Mouse (Mus musculus) stomach, postnatal 0 days (tissue): Measurements from ENCODE around the gene Thbs3. TPM values are rescaled to one million over a fixed set of nuclear protein-coding genes. Genes with fewer than 3 reads are reported as not detected.

Experiments
- ATAC-seq: fragments of 200-750 bp; cut with Nextera tagmentation; 2 replicates; pipeline ENCODE4 v1.8.0; 2017; ENCODE audit not compliant: low FRiP score, low TSS enrichment
- DNase-seq: peaks from one replicate; pipeline ENCODE4 v3.0.0-alpha.2; 2016; ENCODE audit warnings: low spot score
- H3K27ac ChIP-seq: fragments of 300-500 bp; sonication (generic); replicated peaks from 2 replicates; pipeline ENCODE4 v1.5.1; 2014; ENCODE audit warnings: mild to moderate bottlenecking, control low read depth
- H3K27me3 ChIP-seq: fragments of 300-500 bp; sonication (generic); 2 replicates; pipeline ENCODE4 v1.6.1; 2014; ENCODE audit warnings: low read length; ENCODE audit not compliant: control insufficient read depth, insufficient read depth
- H3K36me3 ChIP-seq: fragments of 300-500 bp; sonication (generic); 2 replicates; pipeline ENCODE4 v1.6.1; 2014; ENCODE audit warnings: low read length, mixed read lengths; ENCODE audit not compliant: control insufficient read depth, insufficient read depth
- H3K4me1 ChIP-seq: fragments of 300-500 bp; sonication (generic); replicated peaks from 2 replicates; pipeline ENCODE4 v1.6.1; 2014; ENCODE audit warnings: antibody characterized with exemption; ENCODE audit not compliant: control insufficient read depth, insufficient read depth
- H3K4me2 ChIP-seq: fragments of 300-500 bp; sonication (generic); replicated peaks from 2 replicates; pipeline ENCODE4 v1.6.1; 2014; ENCODE audit warnings: low read depth, mild to moderate bottlenecking, control low read depth, moderate library complexity
- H3K4me3 ChIP-seq: fragments of 300-500 bp; sonication (generic); 2 replicates; pipeline ENCODE4 v1.5.1; 2014; ENCODE audit warnings: low read depth, low read length, control low read depth
- H3K9ac ChIP-seq: fragments of 300-500 bp; sonication (generic); 2 replicates; pipeline ENCODE4 v1.6.1; 2014; ENCODE audit warnings: mild to moderate bottlenecking, low read length, control low read depth, mixed read lengths
- H3K9me3 ChIP-seq: fragments of 300-500 bp; sonication (generic); 2 replicates; pipeline ENCODE4 v1.6.1; 2016; ENCODE audit warnings: low read length; ENCODE audit not compliant: control insufficient read depth
- CTCF ChIP-seq: IDR thresholded peaks from 2 replicates; pipeline ENCODE4 v1.5.1; 2016; ENCODE audit warnings: antibody characterized with exemption, low read depth, mild to moderate bottlenecking, moderate library complexity
- EP300 ChIP-seq: optimal IDR thresholded peaks from 2 replicates; pipeline ENCODE3; 2016; ENCODE audit warnings: antibody characterized with exemption
- WGBS: fragments of 180-500 bp; shearing (Covaris S2); extraction: QIAGEN DNeasy Blood & Tissue Kit; methylation state at CpG from one replicate; pipeline ENCODE4 v1.1.7; 2014; 5-methylcytosine and 5-hydroxymethylcytosine counted together
- polyA plus RNA-seq: library from polyadenylated mRNA; unstranded; fragments of >200 nt; fragmentation: Nextera tagmentation; extraction: Ambion mirVana; gene quantifications from 2 replicates; pipeline ENCODE4 v1.2.1, GENCODE M21; 2015

Thbs3 gene
- polyA plus RNA-seq, 1 experiment from 2014 or later, result 25.5 TPM

DNA sequence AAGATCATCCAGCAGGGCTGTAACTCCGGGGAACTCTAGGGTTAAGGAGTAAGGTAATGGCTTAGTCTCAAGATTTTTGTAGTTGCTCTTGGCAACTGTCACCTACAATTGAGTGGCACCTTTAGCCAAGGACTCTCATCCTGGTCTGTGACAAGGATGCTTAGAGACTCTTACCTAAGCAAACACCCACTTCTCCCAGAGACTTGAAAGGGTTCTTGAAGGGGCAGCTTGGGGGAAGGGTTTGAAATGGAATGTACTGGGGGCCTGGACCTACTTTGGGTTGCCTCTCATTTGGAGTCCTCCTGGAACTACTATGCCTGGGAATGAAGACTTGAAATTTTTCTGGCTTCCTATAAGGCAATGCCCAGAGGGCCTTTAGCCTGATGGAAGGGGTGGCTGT, 3.3 kb downstream of the Thbs3 start:
- Histone ChIP-seq H3K27me3 (no peaks in the 10 kb centered on the region), H3K4me3 (no peak overlapping the region), H3K4me1 (no peaks in the 10 kb centered on the region; the same call in 1 of the 2 replicates), H3K9ac (no peak overlapping the region), H3K4me2 (no peak overlapping the region), H3K27ac (no peak overlapping the region), H3K36me3 (no peaks in the 10 kb centered on the region; the same call in 1 of the 2 replicates), H3K9me3 (no peaks in the 10 kb centered on the region)
- WGBS, result 82% methylated on average over 1 of the region's 1 CpGs
- TF ChIP-seq EP300, result no peak
- TF ChIP-seq CTCF, result no peak
- DNase-seq (no peak), ATAC-seq (no peak)

DNA sequence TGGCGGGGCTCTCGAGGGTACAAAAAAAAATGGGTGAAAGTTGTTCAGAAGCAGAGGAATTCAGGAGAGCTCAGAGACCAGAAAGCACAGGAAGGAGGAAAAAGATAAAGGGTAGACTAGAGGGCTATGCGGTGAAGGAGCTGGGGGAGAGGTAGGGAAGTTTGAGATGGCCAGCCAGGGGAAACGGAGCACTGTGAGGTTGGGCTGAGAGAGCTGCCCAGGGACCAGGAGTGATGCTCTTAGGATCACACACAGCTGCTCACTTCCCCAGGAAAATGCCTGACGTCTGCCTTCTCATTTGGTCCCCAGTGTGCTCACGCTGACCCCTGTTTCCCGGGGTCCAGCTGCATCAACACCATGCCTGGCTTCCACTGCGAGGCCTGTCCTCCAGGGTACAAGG, 4.6 kb downstream of the Thbs3 start:
- DNase-seq (no peak), ATAC-seq (no peak)
- no peak overlapping the region for H3K4me2 ChIP-seq
- H3K4me1 ChIP-seq, result no peaks in the 10 kb centered on the region; the same call in 1 of the 2 replicates
- H3K4me3 ChIP-seq, result no peak overlapping the region
- H3K9me3 ChIP-seq, result no peaks in the 10 kb centered on the region
- H3K36me3 ChIP-seq, result peaks cover 3% of the 10 kb centered on the region; the same call in 1 of the 2 replicates
- H3K27me3 ChIP-seq, result no peaks in the 10 kb centered on the region
- H3K9ac ChIP-seq, result no peak overlapping the region
- TF ChIP-seq CTCF (no peak), EP300 (no peak)
- no peak overlapping the region for H3K27ac ChIP-seq
- 39% methylated on average over 8 of the region's 8 CpGs for WGBS

DNA sequence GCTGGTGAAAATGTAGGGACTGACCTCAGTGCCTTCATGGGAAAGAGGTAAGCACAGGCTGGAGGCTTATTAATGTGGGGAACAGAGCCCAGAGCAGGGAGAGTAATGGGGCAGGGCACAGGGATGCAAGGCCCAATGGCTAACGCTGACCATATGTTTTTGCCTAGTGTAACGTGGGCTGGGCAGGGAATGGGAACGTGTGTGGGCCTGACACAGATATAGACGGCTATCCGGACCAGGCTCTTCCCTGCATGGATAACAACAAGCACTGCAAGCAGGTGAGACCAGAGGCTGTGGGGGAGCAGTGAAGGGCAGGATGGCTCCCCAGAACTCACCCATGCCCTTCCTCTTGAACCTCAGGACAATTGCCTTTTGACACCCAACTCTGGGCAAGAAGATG, 6.2 kb downstream of the Thbs3 start:
- WGBS, result 75% methylated on average over 5 of the region's 5 CpGs
- Histone ChIP-seq H3K27ac (no peak overlapping the region), H3K9ac (no peak overlapping the region), H3K9me3 (no peaks in the 10 kb centered on the region), H3K4me2 (no peak overlapping the region), H3K36me3 (peaks cover 4% of the 10 kb centered on the region; the same call in 1 of the 2 replicates), H3K4me1 (no peaks in the 10 kb centered on the region), H3K4me3 (no peak overlapping the region), H3K27me3 (no peaks in the 10 kb centered on the region)
- TF ChIP-seq EP300 (no peak), CTCF (no peak)
- DNase-seq (no peak), ATAC-seq (no peak)

DNA sequence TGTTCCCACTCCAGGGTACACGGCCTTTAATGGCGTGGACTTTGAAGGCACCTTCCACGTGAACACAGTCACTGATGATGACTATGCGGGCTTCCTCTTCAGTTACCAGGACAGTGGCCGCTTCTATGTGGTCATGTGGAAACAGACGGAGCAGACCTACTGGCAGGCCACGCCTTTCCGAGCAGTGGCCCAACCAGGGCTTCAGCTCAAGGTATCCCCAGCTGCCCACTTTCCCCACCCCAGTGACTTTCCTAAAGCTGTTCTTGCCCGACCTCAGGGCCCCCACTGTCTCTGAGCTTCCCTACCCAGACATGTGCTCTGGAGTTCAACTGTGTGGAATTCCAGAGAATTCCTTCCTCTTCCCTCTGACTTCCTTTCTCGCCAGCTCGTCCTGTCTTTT, 9.8 kb downstream of the Thbs3 start:
- Histone ChIP-seq H3K4me3 (no peak overlapping the region), H3K4me2 (no peak overlapping the region), H3K36me3 (peaks cover 4% of the 10 kb centered on the region; the same call in 1 of the 2 replicates), H3K9ac (no peak overlapping the region), H3K27me3 (no peaks in the 10 kb centered on the region), H3K9me3 (no peaks in the 10 kb centered on the region), H3K27ac (no peak overlapping the region), H3K4me1 (peaks cover 3% of the 10 kb centered on the region; the same call in 1 of the 2 replicates)
- WGBS, result 78% methylated on average over 11 of the region's 11 CpGs
- TF ChIP-seq EP300 (no peak), CTCF (no peak)
- DNase-seq, result no peak
- no peak for ATAC-seq

DNA sequence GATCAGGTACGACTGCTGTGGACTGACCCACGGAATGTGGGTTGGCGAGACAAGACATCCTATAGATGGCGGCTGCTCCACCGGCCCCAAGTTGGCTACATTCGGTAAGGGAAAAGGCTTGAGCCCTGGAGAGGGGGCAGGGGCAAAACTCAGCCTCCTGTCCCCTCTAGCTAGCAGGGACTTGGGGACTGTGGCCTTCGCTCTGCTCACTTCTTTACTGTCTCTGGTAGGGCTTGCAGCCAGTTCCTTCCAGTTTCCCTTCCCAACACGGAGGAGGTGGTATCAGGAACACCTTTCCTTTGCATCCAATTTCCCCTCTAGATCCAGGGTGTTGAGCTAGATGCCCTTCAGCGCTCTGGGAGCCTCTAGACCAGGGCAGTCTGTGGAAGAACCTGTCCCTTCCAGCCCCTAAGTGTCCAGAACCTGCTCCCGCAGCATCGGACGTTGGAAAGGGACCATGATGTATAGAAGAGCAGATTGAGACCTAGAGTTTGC, 10.4 kb downstream of the Thbs3 start:
- H3K4me2 ChIP-seq, result no peak overlapping the region
- TF ChIP-seq EP300 (no peak), CTCF (no peak)
- WGBS, result 59% methylated on average over 12 of the region's 12 CpGs

DNA sequence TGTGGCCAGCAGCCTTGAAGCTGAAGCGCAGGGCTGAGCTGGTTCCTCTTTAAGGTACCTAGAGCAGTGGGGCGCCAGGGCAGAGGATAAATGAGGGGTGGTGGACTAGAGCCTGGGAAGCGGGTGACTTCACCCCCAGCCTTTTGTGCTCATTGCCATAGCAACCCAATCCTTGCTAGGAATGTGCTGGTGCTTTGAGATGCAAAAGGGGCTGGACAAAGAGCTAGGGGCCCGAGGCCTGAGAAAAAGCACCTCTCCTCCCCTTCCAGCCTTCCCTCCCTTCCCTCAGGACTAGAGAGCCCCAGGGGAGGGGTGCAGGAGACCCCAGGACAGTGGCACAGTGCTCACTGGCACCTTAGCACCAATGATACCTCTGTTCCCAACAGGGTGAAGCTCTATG, 10.9 kb downstream of the Thbs3 start:
- Histone ChIP-seq H3K9me3 (no peaks in the 10 kb centered on the region), H3K27ac (no peak overlapping the region), H3K36me3 (peaks cover 4% of the 10 kb centered on the region; the same call in 1 of the 2 replicates), H3K9ac (0 out of 2 replicates have a peak overlapping the region, but pooled peaks have one; percentile 23), H3K27me3 (no peaks in the 10 kb centered on the region), H3K4me1 (peaks cover 3% of the 10 kb centered on the region; the same call in 1 of the 2 replicates), H3K4me2 (no peak overlapping the region), H3K4me3 (no peak overlapping the region)
- 67% methylated on average over 4 of the region's 4 CpGs for WGBS
- ATAC-seq (no peak), DNase-seq (no peak)
- TF ChIP-seq CTCF, result no peak
- TF ChIP-seq EP300, result no peak

More for the DNA sequence above, 10.4 kb downstream of the Thbs3 start:
- H3K27ac ChIP-seq, result no peak overlapping the region
- peaks cover 3% of the 10 kb centered on the region; the same call in 1 of the 2 replicates for H3K4me1 ChIP-seq
- no peaks in the 10 kb centered on the region for H3K9me3 ChIP-seq
- no peaks in the 10 kb centered on the region for H3K27me3 ChIP-seq
- H3K9ac ChIP-seq, result no peak overlapping the region
- H3K36me3 ChIP-seq, result peaks cover 4% of the 10 kb centered on the region; the same call in 1 of the 2 replicates
- ATAC-seq (no peak), DNase-seq (no peak)
- no peak overlapping the region for H3K4me3 ChIP-seq
